Mouse (Mus musculus) limb, embryonic 14.5 days (tissue): ENCODE data around the gene Nmur1. TPM values are rescaled to one million over a fixed set of nuclear protein-coding genes. Genes with fewer than 3 reads are reported as not detected.

Experiments
- ATAC-seq: fragments of 200-750 bp; cut with Nextera tagmentation; 2 replicates; pipeline ENCODE4 v1.8.0; 2017; ENCODE audit warnings: low read depth, moderate number of reproducible peaks, moderate TSS enrichment; ENCODE audit not compliant: low FRiP score
- DNase-seq: peaks from one replicate; pipeline ENCODE4 v3.0.0-alpha.2; 2015; ENCODE audit warnings: low spot score
- H3K27ac ChIP-seq: fragments of 300-500 bp; sonication (generic); replicated peaks from 2 replicates; pipeline ENCODE4 v1.5.1; 2014; ENCODE audit warnings: low read depth, mild to moderate bottlenecking, low read length, moderate library complexity, mixed read lengths
- H3K27me3 ChIP-seq: fragments of 300-500 bp; sonication (generic); 2 replicates; pipeline ENCODE4 v1.6.1; 2014; ENCODE audit warnings: low read length, mixed read lengths; ENCODE audit not compliant: control insufficient read depth, insufficient read depth
- H3K36me3 ChIP-seq: fragments of 300-500 bp; sonication (generic); 2 replicates; pipeline ENCODE4 v1.6.1; 2014; ENCODE audit warnings: mild to moderate bottlenecking, low read length, moderate library complexity, mixed read lengths; ENCODE audit not compliant: control insufficient read depth, insufficient read depth
- H3K4me1 ChIP-seq: fragments of 300-500 bp; sonication (generic); 2 replicates; pipeline ENCODE4 v1.6.1; 2014; ENCODE audit warnings: antibody characterized with exemption, low read length, mixed read lengths; ENCODE audit not compliant: control insufficient read depth, insufficient read depth
- H3K4me2 ChIP-seq: fragments of 300-500 bp; sonication (generic); replicated peaks from 2 replicates; pipeline ENCODE4 v1.6.1; 2014; ENCODE audit warnings: low read depth, mild to moderate bottlenecking, low read length, moderate library complexity; ENCODE audit not compliant: severe bottlenecking
- H3K4me3 ChIP-seq: fragments of 300-500 bp; sonication (generic); replicated peaks from 2 replicates; pipeline ENCODE4 v1.5.1; 2014; ENCODE audit warnings: low read length
- H3K9ac ChIP-seq: fragments of 300-500 bp; sonication (generic); 2 replicates; pipeline ENCODE4 v1.6.1; 2014; ENCODE audit warnings: mild to moderate bottlenecking, low read depth, low read length, moderate library complexity; ENCODE audit not compliant: severe bottlenecking
- H3K9me3 ChIP-seq: fragments of 300-500 bp; sonication (generic); 2 replicates; pipeline ENCODE4 v1.6.1; 2016; ENCODE audit warnings: low read length; ENCODE audit not compliant: control insufficient read depth
- POLR2A ChIP-seq: fragments of 200-500 bp; IDR thresholded peaks from 2 replicates; pipeline ENCODE4 v1.8.0; 2012; ENCODE audit warnings: inconsistent platforms, mild to moderate bottlenecking, moderate library complexity, borderline replicate concordance; ENCODE audit not compliant: insufficient read depth, insufficient read length; ENCODE audit errors: extremely low read depth
- WGBS: fragments of 180-500 bp; shearing (Covaris S2); extraction: QIAGEN DNeasy Blood & Tissue Kit; methylation state at CpG from one replicate; pipeline ENCODE4 v1.1.7; 2014; 5-methylcytosine and 5-hydroxymethylcytosine counted together
- polyA plus RNA-seq, 2 experiments: library from polyadenylated mRNA; depleted of rRNA in 1 of 2; stranded (reverse) in 1 of 2; unstranded in 1 of 2; fragments of >200 nt; fragmentation: Nextera tagmentation in 1 of 2; extraction: Ambion mirVana in 1 of 2; gene quantifications; 2 replicates each; pipeline versions ENCODE4 v1.2.1 to v1.2.3; 2012 to 2014

The Nmur1 gene
- polyA plus RNA-seq, 2 experiments: not detected

DNA sequence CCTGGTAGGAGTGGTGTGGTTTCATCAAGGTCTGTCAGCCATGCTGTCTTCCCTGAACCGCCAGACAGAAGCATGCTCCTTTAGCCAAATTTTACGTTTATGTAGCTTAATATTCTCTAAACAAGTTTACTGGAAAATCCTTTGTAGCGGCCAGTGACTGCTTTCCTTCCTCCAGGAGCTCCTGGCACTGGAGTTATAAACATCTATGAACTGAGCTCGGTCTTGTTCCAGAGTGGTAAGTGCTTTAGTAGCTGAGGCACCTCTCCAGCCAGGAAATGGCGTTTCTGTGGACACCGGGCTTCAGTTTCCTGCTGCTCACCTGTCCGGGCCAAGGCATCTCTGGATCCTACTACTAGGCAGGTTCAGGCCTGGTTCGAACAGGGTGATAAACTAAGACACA, 28.4 kb downstream of the Nmur1 start:
- H3K36me3 ChIP-seq: no peaks in the 10 kb centered on the region
- ATAC-seq: no peak
- H3K4me2 ChIP-seq: no peak overlapping the region
- 52% methylated on average over 8 of the region's 8 CpGs for WGBS
- no peak for DNase-seq
- H3K27ac ChIP-seq: no peak overlapping the region; the same call in 1 of the 2 replicates
- TF ChIP-seq POLR2A: no peak
- H3K9me3 ChIP-seq: no peaks in the 10 kb centered on the region
- H3K9ac ChIP-seq: no peak overlapping the region
- H3K4me3 ChIP-seq: no peak overlapping the region
- H3K27me3 ChIP-seq: no peaks in the 10 kb centered on the region
- peaks cover 5% of the 10 kb centered on the region; the same call in 1 of the 2 replicates for H3K4me1 ChIP-seq

DNA sequence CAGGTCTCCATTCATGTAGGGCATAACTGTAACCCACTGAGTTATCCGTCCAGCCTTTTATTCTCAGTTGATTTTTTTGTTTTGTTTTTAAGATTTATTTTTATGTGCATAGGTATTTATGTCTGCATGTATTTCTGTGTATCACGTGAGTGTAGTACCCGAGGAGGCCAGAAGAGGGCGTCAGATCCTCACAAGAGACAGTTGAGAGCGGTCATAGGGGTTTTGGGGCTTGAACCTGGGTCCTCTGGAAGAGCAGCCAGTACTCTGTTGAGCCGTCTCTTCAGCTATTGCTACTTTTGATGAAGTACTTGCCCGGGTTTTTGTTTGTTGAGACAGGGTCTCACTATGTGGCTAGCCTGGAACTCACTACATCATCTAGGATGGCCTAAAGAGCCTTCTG, 30.1 kb downstream of the Nmur1 start:
- Histone ChIP-seq H3K27me3 (no peaks in the 10 kb centered on the region), H3K4me3 (no peak overlapping the region), H3K4me2 (no peak overlapping the region), H3K27ac (no peak overlapping the region), H3K9me3 (no peaks in the 10 kb centered on the region), H3K36me3 (no peaks in the 10 kb centered on the region), H3K4me1 (peaks cover 5% of the 10 kb centered on the region; the same call in 1 of the 2 replicates), H3K9ac (no peak overlapping the region)
- no peak for ATAC-seq
- WGBS: 75% methylated on average over 7 of the region's 7 CpGs
- DNase-seq: no peak
- no peak for TF ChIP-seq POLR2A

DNA sequence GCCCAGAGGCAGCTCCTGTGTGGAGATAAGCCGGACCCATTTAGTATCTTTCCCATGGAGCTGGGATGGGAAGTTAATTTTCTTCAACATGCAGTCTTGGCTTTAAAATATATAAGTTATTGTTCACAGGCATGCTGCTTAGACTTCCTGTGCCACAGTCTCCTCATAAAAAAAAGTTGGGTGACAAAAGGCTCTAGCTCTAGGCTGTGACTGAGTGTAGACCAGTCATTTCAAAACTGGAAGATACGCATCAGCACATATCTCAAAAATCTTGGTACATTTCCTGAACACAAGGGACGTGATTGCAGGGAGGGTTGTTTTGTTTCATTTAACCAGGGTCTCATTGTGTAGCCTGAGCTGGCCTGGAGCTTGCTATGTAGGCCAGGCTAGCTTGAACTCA, 31.8 kb downstream of the Nmur1 start:
- H3K4me1 ChIP-seq: peaks cover 5% of the 10 kb centered on the region; the same call in 1 of the 2 replicates
- ATAC-seq: no peak

DNA sequence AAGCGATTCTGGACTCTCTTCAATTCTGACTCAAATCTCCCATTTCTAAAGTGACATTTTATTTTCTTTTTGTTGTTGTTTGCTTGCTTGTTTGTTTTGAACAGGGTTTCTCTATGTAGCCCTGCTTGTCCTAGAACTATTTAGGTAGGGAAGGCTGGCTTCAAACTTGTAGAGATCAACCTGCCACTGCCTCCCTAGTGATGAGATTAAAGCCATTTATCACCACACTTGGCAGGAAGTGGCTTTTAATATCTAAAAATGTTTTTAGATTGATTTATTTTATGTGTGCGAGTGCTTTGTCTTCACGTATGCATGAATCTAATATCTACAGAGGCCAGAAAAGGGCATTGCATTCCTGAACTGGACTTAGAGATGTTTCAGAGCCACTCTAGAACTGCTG, 32.8 kb downstream of the Nmur1 start:
- H3K27me3 ChIP-seq: no peaks in the 10 kb centered on the region
- H3K9me3 ChIP-seq: no peaks in the 10 kb centered on the region
- H3K4me3 ChIP-seq: no peak overlapping the region
- H3K4me2 ChIP-seq: no peak overlapping the region
- no peak overlapping the region for H3K27ac ChIP-seq
- TF ChIP-seq POLR2A: no peak
- no peaks in the 10 kb centered on the region for H3K36me3 ChIP-seq
- 88% methylated on average over 3 of the region's 3 CpGs for WGBS
- ATAC-seq: no peak
- no peak for DNase-seq
- H3K9ac ChIP-seq: no peak overlapping the region
- peaks cover 5% of the 10 kb centered on the region; the same call in 1 of the 2 replicates for H3K4me1 ChIP-seq

More for the DNA sequence above, 31.8 kb downstream of the Nmur1 start:
- no peak overlapping the region for H3K27ac ChIP-seq
- TF ChIP-seq POLR2A: no peak
- no peaks in the 10 kb centered on the region for H3K9me3 ChIP-seq
- no peaks in the 10 kb centered on the region for H3K36me3 ChIP-seq
- no peak overlapping the region for H3K4me2 ChIP-seq
- DNase-seq: no peak
- H3K4me3 ChIP-seq: no peak overlapping the region
- no peaks in the 10 kb centered on the region for H3K27me3 ChIP-seq
- WGBS: 88% methylated on average over 3 of the region's 3 CpGs
- no peak overlapping the region for H3K9ac ChIP-seq

DNA sequence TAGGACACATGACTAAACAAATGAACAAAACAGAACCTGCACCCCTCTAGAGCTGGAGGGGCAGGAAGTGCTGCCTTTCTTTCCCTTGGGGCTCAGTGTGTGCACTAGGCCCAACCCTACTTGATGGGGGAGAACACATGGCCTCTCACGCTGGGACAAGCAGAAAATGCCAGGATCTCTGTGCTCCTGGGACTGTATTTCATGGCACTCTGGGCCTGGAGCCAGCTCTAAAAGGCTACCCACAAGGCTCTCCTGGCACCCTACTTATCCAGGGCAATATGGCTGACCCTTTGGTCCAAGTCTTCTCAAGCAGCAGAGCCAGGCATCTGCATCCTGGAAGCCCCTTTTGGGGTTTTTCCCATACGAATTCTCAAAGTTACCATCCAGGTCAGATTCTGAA, 34.6 kb downstream of the Nmur1 start:
- H3K4me2 ChIP-seq: no peak overlapping the region
- ATAC-seq: no peak
- no peak overlapping the region for H3K4me3 ChIP-seq
- H3K4me1 ChIP-seq: no peaks in the 10 kb centered on the region
- WGBS: 40% methylated on average over 2 of the region's 2 CpGs
- no peaks in the 10 kb centered on the region for H3K27me3 ChIP-seq
- H3K9me3 ChIP-seq: no peaks in the 10 kb centered on the region
- no peak overlapping the region for H3K27ac ChIP-seq
- no peaks in the 10 kb centered on the region for H3K36me3 ChIP-seq
- TF ChIP-seq POLR2A: no peak
- no peak for DNase-seq
- H3K9ac ChIP-seq: no peak overlapping the region

DNA sequence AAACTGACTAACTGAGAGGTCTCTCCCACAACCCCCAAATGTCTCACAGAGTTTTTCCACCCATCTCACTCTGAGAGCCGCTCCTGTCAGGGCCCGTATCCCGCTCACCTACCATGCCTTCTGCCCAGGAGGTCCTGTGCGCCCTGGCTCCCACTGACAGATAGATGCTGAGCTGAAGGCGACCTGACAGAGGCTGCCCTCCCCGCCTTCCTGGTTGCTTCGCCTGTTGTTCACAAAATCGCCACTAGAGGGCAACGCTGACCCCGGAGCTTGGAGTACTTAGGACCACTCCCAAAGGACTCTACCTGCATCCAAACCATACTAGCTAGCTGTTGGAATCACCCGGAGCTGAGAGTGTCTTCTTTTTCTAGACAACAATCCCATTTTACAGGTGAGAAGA, 36.8 kb downstream of the Nmur1 start:
- Histone ChIP-seq H3K27ac (no peak overlapping the region), H3K27me3 (no peaks in the 10 kb centered on the region), H3K9ac (no peak overlapping the region), H3K36me3 (no peaks in the 10 kb centered on the region), H3K9me3 (no peaks in the 10 kb centered on the region), H3K4me3 (no peak overlapping the region), H3K4me2 (no peak overlapping the region), H3K4me1 (no peaks in the 10 kb centered on the region)
- no peak for TF ChIP-seq POLR2A
- peak; percentile 68 for DNase-seq
- WGBS: 3% methylated on average over 11 of the region's 11 CpGs
- 0 out of 2 replicates have a peak, but pooled peaks have one; percentile 50 for ATAC-seq
